ENCODE assay signal across 8 mouse cellular contexts in genomic region chr1:136345454-136346372, GRCm38 (mm10). TPM values are rescaled to one million over a fixed set of nuclear protein-coding genes. Genes with fewer than 3 reads are reported as not detected.
DNase-seq lines count a peak whose midpoint lies in the region; ATAC-seq and TF ChIP-seq lines count a peak whose summit lies in the region.

TSS of gene Camsap2 (minus strand) at chr1:136346104.

- H3K27me3 ChIP-seq in embryonic facial prominence, embryonic 13.5 days = no peaks in the 10 kb centered on the region
- H3K27me3 ChIP-seq in heart, adult 2 months (ENCODE audit: control insufficient read depth, insufficient read depth, low read length) = no peaks in the 10 kb centered on the region
- no peaks in the 10 kb centered on the region for H3K27me3 ChIP-seq in limb, embryonic 13.5 days
- no peaks in the 10 kb centered on the region for H3K27me3 ChIP-seq in midbrain, embryonic 15.5 days (replicated peaks)

- peak; percentile 25 for TF ChIP-seq CTCF in heart, adult 2 months (IDR thresholded peaks at IDR 0.05)

- peak; percentile 97 for ATAC-seq in embryonic facial prominence, embryonic 13.5 days (ENCODE audit: insufficient number of reproducible peaks, insufficient read depth, low FRiP score, low TSS enrichment, low read depth)
- peak; percentile 95 for ATAC-seq in limb, embryonic 13.5 days (ENCODE audit: low FRiP score, low read depth)
- ATAC-seq in midbrain, embryonic 15.5 days (replicated peaks) = peak; percentile 98

- intact Hi-C loops in heart, adult 2 months (cut with DNase I) = loop anchor here (1.0 to 5.0 kb wide), 3 partner anchors 19 to 69 kb away; no protein-coding TSS in a partner anchor

- DNase-seq in 416B (ENCODE audit: low read depth) = peak; percentile 89
- peak; percentile 92 to 94 for DNase-seq in adrenal gland, postnatal 4 days (ENCODE audit: low spot score in 2 of 2)
- DNase-seq in heart, adult 2 months = peak; percentile 97
- DNase-seq in kidney, adult 8-10 months = peak; percentile 92 to 96
- DNase-seq in spleen, adult 18-20 months = peak; percentile 88 to 96

- H3K79me2 ChIP-seq in heart, adult 2 months (replicated peaks; ENCODE audit: control insufficient read depth, insufficient read depth, low read length) = peaks cover 8% of the 10 kb centered on the region

- H3K9me3 ChIP-seq in embryonic facial prominence, embryonic 13.5 days = no peaks in the 10 kb centered on the region
- H3K9me3 ChIP-seq in limb, embryonic 13.5 days = no peaks in the 10 kb centered on the region
- no peaks in the 10 kb centered on the region for H3K9me3 ChIP-seq in midbrain, embryonic 15.5 days

- peak; percentile 80 for TF ChIP-seq POLR2A in heart, adult 2 months (IDR thresholded peaks at IDR 0.05; ENCODE audit: insufficient read depth, low read depth, low read length)

- peak within 1 kb of the TSS; percentile 98 for H3K27ac ChIP-seq in embryonic facial prominence, embryonic 13.5 days
- peak within 1 kb of the TSS; percentile 99 for H3K27ac ChIP-seq in heart, adult 2 months
- H3K27ac ChIP-seq in limb, embryonic 13.5 days = peak within 1 kb of the TSS; percentile 97
- peak within 1 kb of the TSS; percentile 98 for H3K27ac ChIP-seq in midbrain, embryonic 15.5 days

- H3K9ac ChIP-seq in embryonic facial prominence, embryonic 13.5 days = peak within 1 kb of the TSS; percentile 95
- peak within 1 kb of the TSS; percentile 86 for H3K9ac ChIP-seq in heart, adult 2 months (ENCODE audit: low read depth, low read length)
- H3K9ac ChIP-seq in limb, embryonic 13.5 days = peak within 1 kb of the TSS; percentile 95
- peak within 1 kb of the TSS; percentile 91 for H3K9ac ChIP-seq in midbrain, embryonic 15.5 days

- WGBS in embryonic facial prominence, embryonic 13.5 days = under 1% methylated on average over 101 of the region's 121 CpGs
- under 1% methylated on average over 114 of the region's 121 CpGs for WGBS in heart, adult 2 months
- under 1% methylated on average over 119 of the region's 121 CpGs for WGBS in limb, embryonic 13.5 days
- under 1% methylated on average over 101 of the region's 121 CpGs for WGBS in midbrain, embryonic 15.5 days

- 0 out of 2 replicates have a peak, but pooled peaks have one; percentile 18 for TF ChIP-seq EP300 in heart, adult 2 months (IDR thresholded peaks at IDR 0.05; ENCODE audit: insufficient read depth, low read depth, low read length)

- H3K36me3 ChIP-seq in embryonic facial prominence, embryonic 13.5 days = no peaks in the 10 kb centered on the region
- H3K36me3 ChIP-seq in heart, adult 2 months (ENCODE audit: control insufficient read depth, insufficient read depth, low read length) = no peaks in the 10 kb centered on the region; the same call in 1 of the 2 replicates
- no peaks in the 10 kb centered on the region for H3K36me3 ChIP-seq in limb, embryonic 13.5 days
- no peaks in the 10 kb centered on the region for H3K36me3 ChIP-seq in midbrain, embryonic 15.5 days (replicated peaks)

- peak within 1 kb of the TSS; percentile 93 for H3K4me2 ChIP-seq in embryonic facial prominence, embryonic 13.5 days
- H3K4me2 ChIP-seq in limb, embryonic 13.5 days (replicated peaks) = peak within 1 kb of the TSS; percentile 81
- peak within 1 kb of the TSS; percentile 73 for H3K4me2 ChIP-seq in midbrain, embryonic 15.5 days

- H3K4me3 ChIP-seq in embryonic facial prominence, embryonic 13.5 days = peak within 1 kb of the TSS; percentile 96
- H3K4me3 ChIP-seq in heart, adult 2 months = peak within 1 kb of the TSS; percentile 68
- H3K4me3 ChIP-seq in limb, embryonic 13.5 days = peak within 1 kb of the TSS; percentile 97
- peak within 1 kb of the TSS; percentile 49 for H3K4me3 ChIP-seq in midbrain, embryonic 15.5 days

- H3K4me1 ChIP-seq in embryonic facial prominence, embryonic 13.5 days = peaks cover 34% of the 10 kb centered on the region
- peaks cover 5% of the 10 kb centered on the region for H3K4me1 ChIP-seq in heart, adult 2 months (ENCODE audit: control insufficient read depth, insufficient read depth, low read length)
- H3K4me1 ChIP-seq in limb, embryonic 13.5 days = peaks cover 43% of the 10 kb centered on the region
- peaks cover 36% of the 10 kb centered on the region for H3K4me1 ChIP-seq in midbrain, embryonic 15.5 days

RNA-seq across cellular contexts. Expression of gene Camsap2, which starts in this region (rescaled TPM):
- total RNA-seq in adrenal gland, postnatal 4 days (2021) = 10 to 100 TPM; 49.6 to 52.4 TPM
- polyA plus RNA-seq in embryonic facial prominence, embryonic 13.5 days (2015; fragmentation: Nextera tagmentation; extraction: Ambion mirVana) = 12.3 and 13.9 TPM in 2 replicates
- total RNA-seq in heart, adult 2 months (2021) = 10 to 100 TPM; 21.2 to 21.3 TPM
- polyA plus RNA-seq in heart, adult 2 months (2012; rRNA removed) = 4.3 and 7.4 TPM in 2 replicates
- 9.9 and 10.1 TPM in 2 replicates for polyA plus RNA-seq in limb, embryonic 13.5 days (2015; fragmentation: Nextera tagmentation; extraction: Ambion mirVana)
- polyA plus RNA-seq in midbrain, embryonic 15.5 days (2015; fragmentation: Nextera tagmentation; extraction: Ambion mirVana) = 31.1 and 31.2 TPM in 2 replicates

Comparison
In these comparisons a context has a peak if more than half of its experiments do, and no peak if none do; other contexts are left out.
1. Peak in every context shown above with its lines: DNase-seq, ATAC-seq, H3K4me3 ChIP-seq and H3K27ac ChIP-seq.